Mouse (Mus musculus) CH12F3 (cell line): ENCODE data around the gene Ada.

Experiments used
- in situ Hi-C: fragments of 300-500 bp; cut with MboI; formaldehyde crosslinking; loops from 2 replicates; pipeline ENCODE4 v1.14.3; 2020; ENCODE audit warnings: low sequenced_read_pairs

The Ada gene

GRCm38 (mm10) chr2:163735163-163735562, 14.9 kb downstream of the Ada start:
- in situ Hi-C loops = no loop called here

GRCm38 (mm10) chr2:163732021-163732420, 18.0 kb downstream of the Ada start:
- in situ Hi-C loops = no loop called here

GRCm38 (mm10) chr2:163728300-163728699, 21.7 kb downstream of the Ada start:
- in situ Hi-C loops = no loop called here

GRCm38 (mm10) chr2:163726766-163727393, 23.2 kb downstream of the Ada start:
- in situ Hi-C loops = no loop called here

- in situ Hi-C loops = no loop called here
Measured at GRCm38 (mm10) chr2:163722550-163722949, 27.5 kb downstream of the Ada start.

- in situ Hi-C loops = loop anchor here (10.0 kb wide), 1 partner anchor 95 kb away; no protein-coding TSS in a partner anchor
Measured at GRCm38 (mm10) chr2:163719616-163720015, 30.4 kb downstream of the Ada start.

- in situ Hi-C loops = loop anchor here (10.0 kb wide), 1 partner anchor 94 kb away; no protein-coding TSS in a partner anchor
Measured at GRCm38 (mm10) chr2:163718951-163719603, 31.0 kb downstream of the Ada start.

- in situ Hi-C loops = loop anchor here (10.0 kb wide), 1 partner anchor 94 kb away; no protein-coding TSS in a partner anchor
Measured at GRCm38 (mm10) chr2:163718526-163718925, 31.5 kb downstream of the Ada start.

- in situ Hi-C loops = loop anchor here (10.0 kb wide), 1 partner anchor 92 kb away; no protein-coding TSS in a partner anchor
Measured at GRCm38 (mm10) chr2:163716853-163717252, 33.2 kb downstream of the Ada start.

- in situ Hi-C loops = loop anchor here (10.0 kb wide), 1 partner anchor 92 kb away; no protein-coding TSS in a partner anchor
Measured at GRCm38 (mm10) chr2:163716448-163716847, 33.6 kb downstream of the Ada start.

- in situ Hi-C loops = loop anchor here (10.0 kb wide), 1 partner anchor 89 kb away; no protein-coding TSS in a partner anchor
Measured at GRCm38 (mm10) chr2:163713340-163713739, 36.7 kb downstream of the Ada start.

GRCm38 (mm10) chr2:163712874-163713273, 37.2 kb downstream of the Ada start:
- in situ Hi-C loops = loop anchor here (10.0 kb wide), 1 partner anchor 88 kb away; no protein-coding TSS in a partner anchor

- in situ Hi-C loops = loop anchor here (10.0 kb wide), 1 partner anchor 88 kb away; no protein-coding TSS in a partner anchor
Measured at GRCm38 (mm10) chr2:163712473-163712872, 37.6 kb downstream of the Ada start.

- in situ Hi-C loops = loop anchor here (10.0 kb wide), 1 partner anchor 87 kb away; no protein-coding TSS in a partner anchor
Measured at GRCm38 (mm10) chr2:163711368-163711868, 38.6 kb downstream of the Ada start.

GRCm38 (mm10) chr2:163710606-163711159, 39.4 kb downstream of the Ada start:
- in situ Hi-C loops = loop anchor here (10.0 kb wide), 1 partner anchor 86 kb away; no protein-coding TSS in a partner anchor

GRCm38 (mm10) chr2:163710000-163710399, 40.0 kb downstream of the Ada start:
- in situ Hi-C loops = loop anchor here (10.0 kb wide), 1 partner anchor 85 kb away; no protein-coding TSS in a partner anchor

- in situ Hi-C loops = no loop called here
Measured at GRCm38 (mm10) chr2:163708763-163709250, 41.2 kb downstream of the Ada start.

- in situ Hi-C loops = no loop called here
Measured at GRCm38 (mm10) chr2:163708321-163708720, 41.7 kb downstream of the Ada start.

- in situ Hi-C loops = no loop called here
Measured at GRCm38 (mm10) chr2:163703599-163704260, 46.3 kb downstream of the Ada start.

GRCm38 (mm10) chr2:163702921-163703320, 47.1 kb downstream of the Ada start:
- in situ Hi-C loops = no loop called here
